Mouse (Mus musculus): ENCODE measurements around the gene Mknk2.

DNA sequence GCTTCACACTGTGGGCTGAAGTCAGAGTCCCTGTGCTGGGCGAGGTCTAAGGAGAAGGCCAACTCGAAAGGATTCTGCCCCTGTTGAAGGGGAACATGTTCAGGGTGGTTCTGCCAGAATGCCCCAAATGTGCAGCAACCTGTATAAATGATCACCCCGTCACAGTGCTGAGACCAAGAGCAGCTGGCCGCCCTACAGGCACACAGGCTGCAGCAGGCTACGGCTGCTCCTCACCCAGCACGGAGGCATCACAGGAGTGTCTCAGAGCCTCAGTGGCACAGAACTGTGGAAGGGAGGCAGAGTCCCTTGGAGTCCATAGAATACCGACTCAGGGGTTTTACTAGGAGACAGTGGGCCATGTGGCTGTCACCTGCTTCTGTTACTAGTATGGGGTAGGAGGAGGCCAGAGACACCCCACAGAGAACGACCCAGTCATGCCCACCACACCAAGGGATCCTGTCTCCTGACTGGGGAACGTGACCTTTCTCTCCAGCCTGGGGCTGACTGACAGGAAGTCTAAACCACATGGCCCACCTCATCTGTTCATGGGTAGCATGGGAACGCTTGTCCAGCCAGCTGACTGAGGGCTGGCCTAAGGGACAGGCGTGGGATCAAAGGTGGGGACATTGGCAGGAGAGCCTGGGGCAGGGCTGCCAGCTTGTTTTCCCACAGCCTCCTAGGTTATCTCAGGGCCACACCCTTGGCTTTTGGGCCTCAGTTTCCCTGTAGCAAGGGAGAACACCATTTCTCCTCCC is 5.8 kb downstream of the Mknk2 start:
- TF ChIP-seq CTCF (IDR thresholded peaks at IDR 0.05; ENCODE audit: extremely low read depth, insufficient read length, insufficient replicate concordance, low read depth, low read length) (no peak), POLR2A (IDR thresholded peaks at IDR 0.05; ENCODE audit: low read depth, low read length) (no peak)

Data from small intestine, adult 2 months (tissue).